Mouse (Mus musculus) forebrain, embryonic 11.5 days (tissue): ENCODE results near the gene 1700024B05Rik. TPM values are rescaled to one million over a fixed set of nuclear protein-coding genes. Genes with fewer than 3 reads are reported as not detected.
"Not testable (repeated sequence)": the region's sequence is repeated elsewhere in the genome, so short reads cannot be mapped to it uniquely, and the experiment has no call there.

Source experiments
- ATAC-seq: fragments of 200-750 bp; cut with Nextera tagmentation; replicated peaks from 2 replicates; pipeline ENCODE4 v1.8.0; 2017; ENCODE audit warnings: moderate TSS enrichment; ENCODE audit not compliant: low FRiP score
- DNase-seq: peaks from one replicate; pipeline ENCODE4 v3.0.0-alpha.2; 2017; ENCODE audit warnings: low spot score
- H3K27ac ChIP-seq: fragments of 300-500 bp; sonication (generic); 2 replicates; pipeline ENCODE4 v1.5.1; 2014; ENCODE audit warnings: low read depth, low read length
- H3K27me3 ChIP-seq: fragments of 300-500 bp; sonication (generic); 2 replicates; pipeline ENCODE4 v1.6.1; 2014; ENCODE audit warnings: mild to moderate bottlenecking, low read length, mixed read lengths; ENCODE audit not compliant: control insufficient read depth, insufficient read depth
- H3K36me3 ChIP-seq: fragments of 300-500 bp; sonication (generic); 2 replicates; pipeline ENCODE4 v1.6.1; 2014; ENCODE audit warnings: mild to moderate bottlenecking, low read length, moderate library complexity, mixed read lengths; ENCODE audit not compliant: control insufficient read depth, insufficient read depth
- H3K4me1 ChIP-seq: fragments of 300-500 bp; sonication (generic); replicated peaks from 2 replicates; pipeline ENCODE4 v1.6.1; 2014; ENCODE audit warnings: low read length, mixed read lengths; ENCODE audit not compliant: control insufficient read depth, insufficient read depth
- H3K4me2 ChIP-seq: fragments of 300-500 bp; sonication (generic); 2 replicates; pipeline ENCODE4 v1.6.1; 2014; ENCODE audit warnings: low read depth, mild to moderate bottlenecking, low read length, moderate library complexity, mixed read lengths; ENCODE audit not compliant: severe bottlenecking
- H3K4me3 ChIP-seq: fragments of 300-500 bp; sonication (generic); 2 replicates; pipeline ENCODE4 v1.5.1; 2014; ENCODE audit warnings: low read depth, low read length
- H3K9ac ChIP-seq: fragments of 300-500 bp; sonication (generic); 2 replicates; pipeline ENCODE4 v1.6.1; 2014; ENCODE audit warnings: low read length
- H3K9me3 ChIP-seq: fragments of 300-500 bp; sonication (generic); 2 replicates; pipeline ENCODE4 v1.6.1; 2016; ENCODE audit warnings: low read length, mixed read lengths; ENCODE audit not compliant: control insufficient read depth
- WGBS: fragments of 180-500 bp; shearing (Covaris S2); extraction: QIAGEN DNeasy Blood & Tissue Kit; methylation state at CpG from one replicate; pipeline ENCODE4 v1.1.7; 2014; 5-methylcytosine and 5-hydroxymethylcytosine counted together
- polyA plus RNA-seq: library from polyadenylated mRNA; unstranded; fragments of >200 nt; fragmentation: Nextera tagmentation; extraction: Ambion mirVana; gene quantifications from 2 replicates; pipeline ENCODE4 v1.2.1, GENCODE M21; 2014

The 1700024B05Rik gene
- not detected in 2 replicates for polyA plus RNA-seq

GRCm38 (mm10) chr14:41943695-41944094 is at the start of gene 1700024B05Rik:
TSS of gene 1700024B05Rik (plus strand) at chr14:41943995.
- not testable (repeated sequence) for DNase-seq, ATAC-seq, H3K27me3 ChIP-seq, H3K4me1 ChIP-seq, H3K9me3 ChIP-seq, H3K4me2 ChIP-seq, H3K27ac ChIP-seq, H3K36me3 ChIP-seq, H3K4me3 ChIP-seq, H3K9ac ChIP-seq
- WGBS: 87% methylated on average over 1 of the region's 2 CpGs

DNA sequence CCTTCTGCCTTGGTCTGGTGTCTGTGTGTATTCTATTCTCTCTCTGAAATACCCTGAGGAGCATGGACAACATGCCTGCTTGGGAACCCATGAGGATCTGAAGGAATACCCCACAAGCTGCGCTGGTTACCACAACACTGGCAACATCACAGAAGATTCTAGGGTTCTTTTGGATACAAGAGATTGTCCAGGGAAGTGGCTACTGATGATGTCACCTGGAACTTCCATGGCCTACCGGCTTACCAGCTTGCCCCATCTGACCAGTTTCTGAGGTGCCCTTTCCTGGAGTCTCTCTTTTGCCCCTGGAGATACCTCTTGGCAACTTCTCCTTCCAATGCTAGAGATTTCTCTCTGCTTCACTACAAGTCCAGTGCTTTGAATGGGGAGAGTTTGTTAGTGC is 36.6 kb upstream of the 1700024B05Rik start, which contains the start of gene Gm7980:
Gm7980 (minus strand) TSS at position 101 of the 400 bp plus-strand sequence.
- not testable (repeated sequence) for ATAC-seq, H3K9ac ChIP-seq, H3K4me3 ChIP-seq, H3K36me3 ChIP-seq, H3K4me2 ChIP-seq, DNase-seq, H3K27me3 ChIP-seq, H3K4me1 ChIP-seq, H3K27ac ChIP-seq, H3K9me3 ChIP-seq
- WGBS: no CpG with 5 or more reads among the region's 2 CpGs

- not testable (repeated sequence) for H3K4me2 ChIP-seq, DNase-seq, H3K4me3 ChIP-seq, ATAC-seq, H3K4me1 ChIP-seq, H3K36me3 ChIP-seq, H3K27me3 ChIP-seq, H3K27ac ChIP-seq, H3K9me3 ChIP-seq, H3K9ac ChIP-seq
- WGBS: no CpG with 5 or more reads among the region's 1 CpGs
These were observed 19.1 kb upstream of the 1700024B05Rik start, which contains the start of gene 1700049E17Rik1 for GRCm38 (mm10) chr14:41924649-41925048. TSS of gene 1700049E17Rik1 (plus strand) at chr14:41924949.

DNA sequence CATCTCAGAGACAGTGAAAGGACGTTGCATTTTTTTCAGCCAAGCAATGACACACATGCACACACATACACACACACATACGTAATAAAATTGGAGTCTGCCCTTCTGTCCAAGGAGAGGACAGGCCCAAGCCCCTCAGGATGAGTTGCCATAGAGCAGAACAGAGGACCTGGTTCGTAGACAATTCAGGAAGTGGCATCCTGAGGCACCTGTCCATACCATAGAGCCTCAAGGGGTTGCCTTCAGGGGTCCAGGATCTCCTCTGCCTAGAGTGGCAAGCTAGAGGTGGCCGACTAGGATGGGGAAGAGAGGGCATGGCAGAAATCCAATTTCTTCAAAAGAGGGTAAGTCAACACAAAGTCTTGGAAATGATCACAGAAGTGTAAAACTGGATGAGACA is 20.3 kb downstream of the 1700024B05Rik start:
- not testable (repeated sequence) for H3K27me3 ChIP-seq, H3K27ac ChIP-seq, DNase-seq, H3K4me3 ChIP-seq, H3K9ac ChIP-seq, H3K9me3 ChIP-seq, H3K4me2 ChIP-seq, H3K4me1 ChIP-seq, ATAC-seq, H3K36me3 ChIP-seq
- WGBS: 75% methylated on average over 4 of the region's 4 CpGs

DNA sequence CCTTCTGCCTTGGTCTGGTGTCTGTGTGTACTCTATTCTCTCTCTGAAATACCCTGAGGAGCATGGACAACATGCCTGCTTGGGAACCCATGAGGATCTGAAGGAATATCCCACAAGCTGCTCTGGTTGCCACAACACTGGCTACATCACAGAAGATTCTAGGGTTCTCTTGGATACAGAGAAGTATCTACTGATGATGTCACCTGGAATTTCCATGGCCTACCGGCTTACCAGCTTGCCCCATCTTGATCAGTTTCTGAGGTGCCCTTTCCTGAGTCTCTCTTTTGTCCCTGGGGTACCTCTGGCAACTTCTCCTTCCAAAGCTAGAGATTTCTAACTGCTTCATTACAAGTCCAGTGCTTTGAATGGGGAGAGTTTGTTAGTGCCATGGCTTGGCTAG is 24.0 kb downstream of the 1700024B05Rik start, which contains the start of gene Gm6401:
Gm6401 (minus strand) TSS at position 101 of the 400 bp plus-strand sequence.
- ATAC-seq, DNase-seq, H3K4me3 ChIP-seq, H3K4me2 ChIP-seq, H3K27me3 ChIP-seq, H3K9ac ChIP-seq, H3K27ac ChIP-seq, H3K36me3 ChIP-seq, H3K4me1 ChIP-seq, H3K9me3 ChIP-seq: not testable (repeated sequence)
- WGBS: 95% methylated on average over 1 of the region's 1 CpGs

- not testable (repeated sequence) for H3K4me3 ChIP-seq, ATAC-seq, H3K9me3 ChIP-seq, H3K36me3 ChIP-seq, H3K9ac ChIP-seq, H3K4me1 ChIP-seq, H3K27ac ChIP-seq, H3K4me2 ChIP-seq, H3K27me3 ChIP-seq, DNase-seq
- 76% methylated on average over 3 of the region's 3 CpGs for WGBS
These were observed 24.8 kb downstream of the 1700024B05Rik start for GRCm38 (mm10) chr14:41968596-41968995.

GRCm38 (mm10) chr14:41983225-41983624 is 39.4 kb downstream of the 1700024B05Rik start, which contains the start of gene Gm3543:
TSS of gene Gm3543 (minus strand) at chr14:41983325.
- not testable (repeated sequence) for H3K4me3 ChIP-seq, H3K4me1 ChIP-seq, H3K9ac ChIP-seq, H3K9me3 ChIP-seq, DNase-seq, H3K36me3 ChIP-seq, H3K27me3 ChIP-seq, H3K4me2 ChIP-seq, H3K27ac ChIP-seq, ATAC-seq
- no CpG with 5 or more reads among the region's 1 CpGs for WGBS

Other genes with a start within 250 kb of the 1700024B05Rik start
- not detected in 2 replicates for gene Gm8068, start 242.1 kb upstream of the 1700024B05Rik start, polyA plus RNA-seq
- gene Gm7929, start 193.4 kb upstream of the 1700024B05Rik start, polyA plus RNA-seq: not detected in 2 replicates
- gene Gm47189, start 171.6 kb upstream of the 1700024B05Rik start, polyA plus RNA-seq: not detected in 2 replicates
- gene Gm7980, start 36.7 kb upstream of the 1700024B05Rik start, polyA plus RNA-seq: not detected in 2 replicates
- not detected in 2 replicates for gene 1700049E17Rik1, start 19.0 kb upstream of the 1700024B05Rik start, polyA plus RNA-seq
- not detected in 2 replicates for gene Gm6401, start 23.9 kb downstream of the 1700024B05Rik start, polyA plus RNA-seq
- gene Gm3543, start 39.3 kb downstream of the 1700024B05Rik start, polyA plus RNA-seq: not detected in 2 replicates
- gene Gm7951, start 173.4 kb downstream of the 1700024B05Rik start, polyA plus RNA-seq: not detected in 2 replicates
- gene Gm17027, start 218.6 kb downstream of the 1700024B05Rik start, polyA plus RNA-seq: not detected in 2 replicates
- gene Gm3573, start 246.8 kb downstream of the 1700024B05Rik start, polyA plus RNA-seq: not detected in 2 replicates